Mouse (Mus musculus) embryonic fibroblast, embryonic 13.5 days (primary cell): Measurements from ENCODE around the gene Psmd1. TPM values are rescaled to one million over a fixed set of nuclear protein-coding genes. Genes with fewer than 3 reads are reported as not detected.

ENCODE experiments used
- H3K27ac ChIP-seq: 2 replicates; pipeline ENCODE4 v1.5.1; 2012; ENCODE audit warnings: low read length, control low read depth, inconsistent platforms; ENCODE audit not compliant: insufficient read depth
- H3K4me1 ChIP-seq: 2 replicates; pipeline ENCODE4 v1.6.1; 2011; ENCODE audit warnings: low read length; ENCODE audit not compliant: control insufficient read depth, insufficient read depth
- H3K4me3 ChIP-seq: 2 replicates; pipeline ENCODE4 v1.5.1; 2011; ENCODE audit warnings: mild to moderate bottlenecking, control low read depth, low read length; ENCODE audit not compliant: insufficient read depth
- CTCF ChIP-seq: IDR thresholded peaks from 2 replicates; pipeline ENCODE4 v1.5.1; 2011; ENCODE audit warnings: mild to moderate bottlenecking, control low read depth, low read length, moderate library complexity, borderline replicate concordance; ENCODE audit not compliant: insufficient read depth
- POLR2A ChIP-seq: IDR thresholded peaks from 2 replicates; pipeline ENCODE4 v1.6.1; 2011; ENCODE audit warnings: low read depth, mild to moderate bottlenecking, control low read depth, low read length, moderate library complexity
- polyA plus RNA-seq: library from polyadenylated mRNA; stranded (reverse); fragments of >200 nt; gene quantifications from 2 replicates; pipeline ENCODE4 v1.2.4, GENCODE M21; 2011; ENCODE audit warnings: low read depth; ENCODE audit not compliant: missing spikeins, insufficient read length

Gene Psmd1
- polyA plus RNA-seq, 1 experiment, result 115 TPM

DNA sequence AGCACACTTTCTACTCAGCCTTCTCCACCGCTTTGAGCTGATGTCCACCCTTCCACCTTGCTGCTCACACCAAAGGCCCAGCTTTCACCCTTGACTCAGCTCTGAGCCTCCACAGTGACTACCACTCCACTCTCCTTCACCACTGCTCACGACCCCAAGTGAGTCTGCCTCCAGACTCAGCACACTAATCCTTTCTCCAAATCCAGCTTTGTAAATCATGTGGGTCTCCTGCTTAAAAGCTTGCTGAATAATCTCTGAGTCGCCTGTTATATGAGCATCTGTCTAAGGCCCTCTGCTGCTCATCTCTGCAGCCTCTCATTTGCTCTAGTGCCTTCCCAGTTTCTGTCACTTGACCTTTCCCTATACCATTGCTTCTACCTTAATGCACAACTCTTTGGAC lies 76.9 kb downstream of the Psmd1 start:
- Histone ChIP-seq H3K4me1 (no peaks in the 10 kb centered on the region), H3K4me3 (no peak overlapping the region), H3K27ac (no peak overlapping the region)
- TF ChIP-seq POLR2A, result no peak
- no peak for TF ChIP-seq CTCF

DNA sequence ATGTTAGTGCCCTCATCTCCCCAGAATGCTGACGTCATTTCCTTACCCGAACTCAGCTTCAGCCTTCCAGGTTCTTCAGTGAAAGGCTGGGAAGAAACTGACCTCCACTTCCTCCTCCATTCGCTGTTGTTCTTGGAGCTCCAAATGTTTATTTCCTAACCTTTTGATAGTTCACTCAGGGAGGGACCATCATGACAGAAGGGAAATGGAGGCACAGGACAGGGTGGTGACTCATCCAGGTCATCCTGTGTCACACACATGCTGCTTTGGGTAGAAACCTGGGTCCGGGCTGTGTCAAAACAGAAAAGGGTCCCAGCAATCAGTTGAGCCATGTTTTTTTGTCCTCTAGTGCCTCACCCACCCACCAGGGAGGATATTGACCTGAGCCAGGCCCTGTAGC lies 79.0 kb downstream of the Psmd1 start:
- H3K4me1 ChIP-seq, result peaks cover 3% of the 10 kb centered on the region; the same call in 1 of the 2 replicates
- no peak overlapping the region for H3K4me3 ChIP-seq
- TF ChIP-seq POLR2A (no peak), CTCF (no peak)
- no peak overlapping the region for H3K27ac ChIP-seq

DNA sequence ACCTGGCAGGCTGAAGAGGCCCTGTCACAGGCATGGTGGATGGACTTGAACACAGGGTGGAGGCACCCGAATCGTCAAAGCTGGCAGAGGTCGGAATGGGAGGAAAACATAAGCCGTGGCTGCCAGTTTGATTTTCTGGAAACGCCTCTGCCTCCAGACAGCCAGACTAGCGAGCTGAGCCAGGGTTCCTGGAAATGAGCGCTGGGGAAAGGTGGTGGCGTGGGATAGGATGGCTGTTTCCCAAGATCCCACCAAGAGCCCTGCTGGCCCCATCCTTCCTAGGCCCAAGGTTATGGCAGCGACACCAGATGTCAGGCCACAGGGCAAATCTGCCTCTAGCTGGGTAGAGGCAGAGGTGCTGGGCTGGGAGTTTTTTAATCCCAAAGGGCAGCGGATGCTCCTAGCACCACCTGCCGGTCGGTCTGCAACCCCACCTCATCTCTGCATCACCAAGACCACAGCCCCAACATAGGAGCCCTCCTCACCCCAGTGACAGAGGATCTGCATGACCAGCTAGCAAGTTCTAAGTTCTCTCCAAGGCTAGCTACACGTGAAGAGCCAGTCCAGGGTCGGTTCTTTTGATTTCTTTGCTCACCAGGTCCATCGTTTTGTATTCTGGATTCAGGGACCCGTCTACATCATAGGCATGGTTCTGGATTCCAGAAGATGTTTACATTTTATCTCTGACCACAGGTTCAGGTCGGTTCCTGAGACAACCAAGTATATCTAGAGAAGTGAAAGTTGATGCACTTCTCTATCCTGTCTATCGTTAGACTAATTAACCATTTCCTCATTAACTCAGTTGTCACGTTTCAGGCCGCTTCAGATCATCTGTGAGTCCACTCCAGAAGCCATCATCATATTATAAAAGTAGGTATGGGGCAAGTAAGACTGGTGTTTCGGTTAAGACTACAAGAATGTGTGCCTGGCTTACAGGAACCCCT lies 80.1 kb downstream of the Psmd1 start:
- peaks cover 3% of the 10 kb centered on the region; the same call in 1 of the 2 replicates for H3K4me1 ChIP-seq
- H3K27ac ChIP-seq, result no peak overlapping the region
- H3K4me3 ChIP-seq, result no peak overlapping the region
- no peak for TF ChIP-seq CTCF
- TF ChIP-seq POLR2A, result no peak

DNA sequence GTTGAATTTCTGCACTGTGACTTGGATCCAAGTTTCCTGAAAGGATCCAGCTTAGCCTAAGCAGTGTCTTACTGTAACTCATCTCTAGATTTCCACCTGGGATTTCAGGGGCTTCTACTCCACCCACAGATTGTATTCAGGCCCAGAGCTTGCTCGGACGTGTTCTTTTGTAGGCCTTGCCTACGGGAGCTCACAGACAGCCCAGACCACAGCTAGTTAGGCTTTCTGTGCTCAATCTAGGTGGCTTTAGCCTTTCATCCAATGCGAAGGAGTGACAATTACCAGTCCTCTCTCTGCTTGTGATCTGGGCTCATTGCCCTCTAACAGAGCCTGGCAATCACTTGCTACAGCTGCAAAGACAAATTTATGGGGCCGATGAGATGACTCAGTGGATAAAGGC lies 82.1 kb downstream of the Psmd1 start:
- peaks cover 3% of the 10 kb centered on the region; the same call in 1 of the 2 replicates for H3K4me1 ChIP-seq
- no peak for TF ChIP-seq CTCF
- TF ChIP-seq POLR2A, result no peak
- H3K27ac ChIP-seq, result peak overlapping the region; percentile 65

DNA sequence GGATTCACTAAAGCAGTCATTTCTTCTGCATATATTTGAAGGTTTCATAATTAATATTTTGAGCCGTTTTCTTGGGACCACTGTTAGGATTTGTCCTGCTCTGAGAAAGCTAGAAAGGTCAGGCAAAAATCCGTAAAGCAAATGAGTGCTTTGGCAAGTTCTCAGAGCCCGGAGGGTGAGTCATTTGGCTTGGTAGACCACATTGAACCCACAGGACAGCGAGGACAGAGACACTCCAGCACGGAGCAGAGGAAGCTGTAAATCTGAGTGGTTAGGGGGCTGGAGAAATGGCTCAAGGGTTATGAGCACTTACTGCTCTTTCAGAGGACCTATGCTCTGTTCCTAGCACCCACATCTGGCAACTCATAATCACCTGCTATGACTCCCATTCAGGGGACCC lies 83.4 kb downstream of the Psmd1 start:
- H3K4me1 ChIP-seq, result peaks cover 3% of the 10 kb centered on the region; the same call in 1 of the 2 replicates
- no peak for TF ChIP-seq POLR2A
- TF ChIP-seq CTCF, result no peak
- peak overlapping the region; percentile 79 for H3K27ac ChIP-seq
- no peak overlapping the region for H3K4me3 ChIP-seq

More for the DNA sequence above, 82.1 kb downstream of the Psmd1 start:
- no peak overlapping the region for H3K4me3 ChIP-seq

DNA sequence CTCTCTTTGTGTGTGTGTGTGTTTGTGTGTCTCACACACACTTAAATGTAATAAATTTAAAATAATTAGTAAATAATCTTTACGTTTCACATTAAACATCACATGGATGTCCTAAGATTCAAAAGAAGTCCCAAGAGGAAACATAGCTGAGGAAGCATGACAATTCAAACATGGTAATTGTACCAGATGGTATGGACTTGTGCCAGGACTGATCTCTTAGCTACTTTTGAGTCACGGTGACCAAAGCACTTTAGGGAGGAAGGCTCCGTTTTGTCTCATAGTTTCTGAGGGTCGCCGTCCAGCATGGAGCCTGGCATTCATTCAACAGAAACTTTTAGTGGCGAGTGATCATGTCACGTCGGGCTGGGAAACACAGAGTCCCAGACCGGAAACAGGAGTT lies 84.0 kb downstream of the Psmd1 start:
- no peak overlapping the region for H3K4me3 ChIP-seq
- TF ChIP-seq POLR2A, result no peak
- no peak for TF ChIP-seq CTCF
- peak overlapping the region; percentile 79 for H3K27ac ChIP-seq
- peaks cover 3% of the 10 kb centered on the region; the same call in 1 of the 2 replicates for H3K4me1 ChIP-seq

DNA sequence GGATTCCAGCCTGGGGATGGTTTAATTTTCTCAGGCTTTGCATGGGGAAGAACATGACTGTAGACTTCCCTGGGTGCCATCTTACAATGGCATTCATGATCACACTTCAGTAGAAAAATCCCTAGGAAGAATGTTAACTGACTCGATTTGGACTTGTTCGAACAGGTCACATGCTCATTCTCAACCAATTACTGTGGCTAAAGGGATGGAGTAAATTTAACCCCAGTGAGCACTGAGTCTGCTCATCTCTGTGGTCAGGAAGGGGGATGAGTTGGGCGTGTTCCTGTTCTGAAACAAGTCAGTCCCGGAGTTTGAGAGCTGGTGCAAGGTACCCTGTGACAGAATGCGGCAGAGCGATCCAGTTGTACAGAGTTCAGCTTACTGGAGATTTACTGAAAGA lies 86.7 kb downstream of the Psmd1 start:
- Histone ChIP-seq H3K27ac (peak overlapping the region; percentile 3; the same call in 1 of the 2 replicates), H3K4me3 (no peak overlapping the region)
- no peak for TF ChIP-seq CTCF
- no peak for TF ChIP-seq POLR2A

DNA sequence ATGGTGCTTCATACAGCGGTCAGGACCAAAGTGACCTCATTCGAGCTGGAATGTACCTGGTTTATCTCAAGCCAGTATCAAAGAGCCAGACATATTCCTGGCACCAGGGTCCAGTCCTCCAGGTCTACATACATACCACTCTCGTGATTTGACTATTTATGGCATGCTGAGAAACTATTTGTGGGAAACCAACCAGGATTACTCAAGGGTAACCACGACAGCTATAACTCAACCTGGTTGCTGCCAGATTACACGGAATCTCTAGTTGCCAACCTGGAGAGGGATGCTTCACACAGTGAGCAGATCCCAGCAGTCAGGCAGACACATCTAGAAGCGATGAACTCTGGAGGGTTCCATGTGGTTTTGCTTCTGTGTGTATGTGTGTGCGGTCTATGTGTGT lies 87.2 kb downstream of the Psmd1 start:
- Histone ChIP-seq H3K4me1 (peaks cover 4% of the 10 kb centered on the region; the same call in 1 of the 2 replicates), H3K4me3 (no peak overlapping the region), H3K27ac (no peak overlapping the region)
- TF ChIP-seq CTCF (no peak), POLR2A (no peak)

More for the DNA sequence above, 86.7 kb downstream of the Psmd1 start:
- peaks cover 7% of the 10 kb centered on the region; the same call in 1 of the 2 replicates for H3K4me1 ChIP-seq

DNA sequence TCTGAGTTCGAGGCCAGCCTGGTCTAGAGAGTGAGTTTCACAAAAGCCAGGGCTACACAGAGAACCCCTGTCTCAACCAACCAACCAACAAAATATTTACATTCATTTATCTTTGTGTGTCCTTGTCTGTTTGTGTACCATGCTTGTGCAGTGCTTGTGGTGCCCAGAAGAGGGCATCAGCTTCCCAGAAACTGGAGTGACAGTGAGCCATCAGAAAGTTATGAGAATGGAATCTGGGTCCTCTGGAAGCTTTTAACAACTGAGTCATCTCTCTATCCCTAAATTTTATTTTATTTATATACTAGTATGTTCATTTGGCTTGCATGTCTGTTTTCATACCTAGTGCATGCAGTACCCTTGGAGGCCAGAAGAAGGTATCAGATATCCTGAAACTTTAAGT lies 88.4 kb downstream of the Psmd1 start:
- no peak overlapping the region for H3K27ac ChIP-seq

DNA sequence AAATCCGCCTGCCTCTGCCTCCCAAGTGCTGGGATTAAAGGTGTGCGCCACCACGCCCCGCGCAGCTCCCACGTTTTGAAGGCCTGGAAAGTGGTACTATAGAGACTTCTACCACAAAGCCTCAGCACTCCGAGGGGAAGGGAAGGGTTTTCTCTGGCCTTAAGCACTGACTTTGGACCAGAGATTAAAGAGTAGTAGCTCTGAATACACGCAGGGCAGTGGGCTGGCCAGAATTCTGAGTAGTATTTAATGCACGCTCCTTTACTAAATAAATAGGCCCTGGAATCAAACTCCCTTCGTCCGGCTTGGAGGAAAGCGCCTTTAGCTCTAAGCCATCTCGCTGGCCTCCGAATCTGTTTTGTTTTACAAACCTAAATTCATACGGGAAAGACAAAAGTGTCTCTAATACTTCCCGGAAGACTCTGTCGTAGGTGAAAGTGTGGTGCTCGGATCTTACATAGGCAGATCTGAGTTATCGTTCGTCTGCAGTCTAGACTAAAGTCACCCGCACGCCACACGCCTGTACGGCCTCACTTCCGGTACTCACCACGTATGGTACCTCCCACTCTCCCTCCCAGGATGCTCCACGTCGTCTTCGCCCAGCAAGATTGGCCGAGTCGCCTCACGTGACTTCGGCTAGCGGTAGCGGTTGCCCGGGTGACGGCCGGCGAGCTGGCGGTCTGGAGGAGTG lies 90.1 kb downstream of the Psmd1 start, which contains the start of gene Armc9:
Gene Armc9, plus strand, starts transcription at position 648 of the 691 bp plus-strand sequence.
- TF ChIP-seq POLR2A (peak; percentile 98), CTCF (no peak)
- H3K4me1 ChIP-seq, result 0 out of 2 replicates have a peak, but pooled peaks cover 3% of the 10 kb centered on the region
- H3K4me3 ChIP-seq, result peak within 1 kb of the TSS; percentile 65
- peak within 1 kb of the TSS; percentile 74 for H3K27ac ChIP-seq

More for the DNA sequence above, 88.4 kb downstream of the Psmd1 start:
- TF ChIP-seq CTCF, result peak; percentile 29; the same call in 1 of the 2 replicates
- TF ChIP-seq POLR2A, result no peak
- Histone ChIP-seq H3K4me1 (0 out of 2 replicates have a peak, but pooled peaks cover 3% of the 10 kb centered on the region), H3K4me3 (no peak overlapping the region)
